ENCODE assay signal across 30 mouse cellular contexts in the genomic region with DNA sequence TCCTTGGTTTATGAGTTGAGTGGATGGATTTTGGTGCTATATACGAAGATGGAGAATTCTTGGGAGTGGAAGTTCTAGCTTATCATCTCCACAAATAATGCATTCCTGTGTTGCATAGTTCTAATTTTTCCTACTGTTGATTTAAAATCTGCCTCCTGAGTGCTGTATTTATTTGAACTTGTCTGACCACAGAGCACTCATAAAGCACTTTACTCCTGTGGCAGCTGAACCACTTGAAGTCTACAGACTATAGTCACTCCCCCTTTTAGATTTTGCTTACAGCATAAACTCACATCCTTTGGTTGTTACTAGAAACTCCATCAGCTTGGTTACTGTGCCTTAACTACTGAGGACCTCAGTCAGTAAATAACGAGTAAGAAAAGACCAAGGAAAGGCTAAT. TPM values are rescaled to one million over a fixed set of nuclear protein-coding genes. Genes with fewer than 3 reads are reported as not detected.
DNase-seq lines count a peak whose midpoint lies in the region; ATAC-seq lines count a peak whose summit lies in the region.
"Had no signal": no experiment of that assay in that cellular context is flagged by ENCODE, and none has a peak within 500 bp of the region (broad histone marks: within the 10 kb centered on the region; RNA-seq: fewer than 3 reads in every experiment).

No protein-coding gene starts in this region.

- H3K4me3 ChIP-seq in liver, embryonic 11.5 days (ENCODE audit: low read depth, low read length): no peak overlapping the region
- H3K4me3 ChIP-seq in lung, embryonic 16.5 days (ENCODE audit: low read length): no peak overlapping the region
- H3K4me3 ChIP-seq in liver, embryonic 13.5 days (replicated peaks): peak overlapping the region; percentile 48
- no peak overlapping the region for H3K4me3 ChIP-seq in liver, embryonic 15.5 days (replicated peaks)
- H3K4me3 ChIP-seq: embryonic facial prominence, embryonic 10.5 days; embryonic facial prominence, embryonic 13.5 days; forebrain, embryonic 12.5 days; forebrain, embryonic 15.5 days; heart, embryonic 12.5 days; heart, embryonic 15.5 days; hindbrain, embryonic 10.5 days; hindbrain, embryonic 13.5 days had no signal

- DNase-seq in liver, embryonic 11.5 days (ENCODE audit: low spot score): no peak
- DNase-seq in liver: no peak
- no peak for DNase-seq in lung, postnatal 4 days
- DNase-seq in liver, embryonic 13.5 days: no peak
- no peak for DNase-seq in urinary bladder, postnatal 36 days (ENCODE audit: low spot score in 2 of 2)
- DNase-seq: adrenal gland, postnatal 10 days; adrenal gland, postnatal 36 days; B cell, adult 2 months; cerebellum, adult 2 months; cerebellum, adult 9-11 months; cerebellum, postnatal 36 days; embryo, embryonic 11 days; gastrocnemius, postnatal 25 days; heart, adult 18-20 months; heart, postnatal 10 days; heart, postnatal 36 days had no signal

- WGBS in liver, embryonic 11.5 days: 82% methylated on average over 2 of the region's 2 CpGs
- WGBS in lung, embryonic 16.5 days: 60% methylated on average over 2 of the region's 2 CpGs
- WGBS in liver, embryonic 13.5 days (ENCODE audit: insufficient replicate concordance): 74% methylated on average over 2 of the region's 2 CpGs
- WGBS in liver, embryonic 15.5 days (ENCODE audit: insufficient replicate concordance): 81% methylated on average over 2 of the region's 2 CpGs

- ATAC-seq in liver, embryonic 11.5 days (replicated peaks; ENCODE audit: low FRiP score): no peak
- ATAC-seq in lung, embryonic 16.5 days (ENCODE audit: low read depth): peak; percentile 83
- ATAC-seq in liver, embryonic 13.5 days (ENCODE audit: low read depth): no peak
- ATAC-seq in liver, embryonic 15.5 days (ENCODE audit: insufficient read depth): no peak
- ATAC-seq: forebrain, embryonic 15.5 days; Patski had no signal

- no peaks in the 10 kb centered on the region for H3K27me3 ChIP-seq in liver, embryonic 11.5 days (replicated peaks; ENCODE audit: control insufficient read depth, insufficient read depth, low read length)
- peaks cover 2% of the 10 kb centered on the region; the same call in 1 of the 2 replicates for H3K27me3 ChIP-seq in lung, embryonic 16.5 days (ENCODE audit: control insufficient read depth, insufficient read depth, low read depth, low read length)
- H3K27me3 ChIP-seq in liver, embryonic 13.5 days: no peaks in the 10 kb centered on the region
- no peaks in the 10 kb centered on the region for H3K27me3 ChIP-seq in liver, embryonic 15.5 days
- H3K27me3 ChIP-seq: CH12.LX; embryonic facial prominence, embryonic 13.5 days; forebrain, embryonic 15.5 days; hindbrain, embryonic 13.5 days had no signal

- no peak overlapping the region for H3K27ac ChIP-seq in liver, embryonic 11.5 days (ENCODE audit: low read depth, low read length)
- H3K27ac ChIP-seq in lung, embryonic 16.5 days (ENCODE audit: low read length): no peak overlapping the region
- 0 out of 2 replicates have a peak overlapping the region, but pooled peaks have one; percentile 4 for H3K27ac ChIP-seq in liver, embryonic 13.5 days
- no peak overlapping the region for H3K27ac ChIP-seq in liver, embryonic 15.5 days (replicated peaks)
- H3K27ac ChIP-seq: embryonic facial prominence, embryonic 10.5 days; embryonic facial prominence, embryonic 13.5 days; forebrain, embryonic 12.5 days; forebrain, embryonic 15.5 days; heart, embryonic 15.5 days; hindbrain, embryonic 10.5 days; hindbrain, embryonic 13.5 days had no signal

- H3K9me3 ChIP-seq in liver, embryonic 11.5 days (ENCODE audit: control insufficient read depth, low read length): no peaks in the 10 kb centered on the region
- H3K9me3 ChIP-seq in lung, embryonic 16.5 days (ENCODE audit: control insufficient read depth, low read length): no peaks in the 10 kb centered on the region
- no peaks in the 10 kb centered on the region for H3K9me3 ChIP-seq in liver, embryonic 13.5 days (replicated peaks)
- H3K9me3 ChIP-seq in liver, embryonic 15.5 days (replicated peaks): no peaks in the 10 kb centered on the region
- H3K9me3 ChIP-seq: embryonic facial prominence, embryonic 10.5 days; embryonic facial prominence, embryonic 13.5 days; forebrain, embryonic 12.5 days; forebrain, embryonic 15.5 days; G1E; heart, embryonic 12.5 days; heart, embryonic 15.5 days; hindbrain, embryonic 10.5 days; hindbrain, embryonic 13.5 days had no signal

- no peak overlapping the region for H3K9ac ChIP-seq in liver, embryonic 11.5 days (ENCODE audit: low read depth, low read length)
- H3K9ac ChIP-seq in lung, embryonic 16.5 days (ENCODE audit: low read length): no peak overlapping the region
- H3K9ac ChIP-seq in liver, embryonic 13.5 days: no peak overlapping the region
- H3K9ac ChIP-seq in liver, embryonic 15.5 days: no peak overlapping the region
- H3K9ac ChIP-seq: embryonic facial prominence, embryonic 13.5 days; forebrain, embryonic 12.5 days; forebrain, embryonic 15.5 days; heart, embryonic 12.5 days; heart, embryonic 15.5 days; hindbrain, embryonic 13.5 days had no signal

- peak overlapping the region; percentile 50 for H3K4me2 ChIP-seq in liver, embryonic 11.5 days
- no peak overlapping the region for H3K4me2 ChIP-seq in lung, embryonic 16.5 days (ENCODE audit: low read depth, low read length)
- peak overlapping the region; percentile 68 for H3K4me2 ChIP-seq in liver, embryonic 13.5 days
- H3K4me2 ChIP-seq in liver, embryonic 15.5 days: peak overlapping the region; percentile 5; the same call in 1 of the 2 replicates
- H3K4me2 ChIP-seq: embryonic facial prominence, embryonic 13.5 days; forebrain, embryonic 12.5 days; forebrain, embryonic 15.5 days; heart, embryonic 12.5 days; heart, embryonic 15.5 days; hindbrain, embryonic 13.5 days had no signal

- H3K36me3 ChIP-seq in liver, embryonic 11.5 days (ENCODE audit: control insufficient read depth, insufficient read depth, low read length): no peaks in the 10 kb centered on the region
- no peaks in the 10 kb centered on the region for H3K36me3 ChIP-seq in lung, embryonic 16.5 days (ENCODE audit: control insufficient read depth, insufficient read depth, low read length)
- peaks cover 5% of the 10 kb centered on the region; the same call in 1 of the 2 replicates for H3K36me3 ChIP-seq in liver, embryonic 13.5 days
- H3K36me3 ChIP-seq in liver, embryonic 15.5 days (replicated peaks): no peaks in the 10 kb centered on the region
- H3K36me3 ChIP-seq: embryonic facial prominence, embryonic 10.5 days; embryonic facial prominence, embryonic 13.5 days; forebrain, embryonic 12.5 days; forebrain, embryonic 15.5 days; G1E; heart, embryonic 12.5 days; heart, embryonic 15.5 days; hindbrain, embryonic 10.5 days; hindbrain, embryonic 13.5 days had no signal

- peaks cover 9% of the 10 kb centered on the region for H3K4me1 ChIP-seq in liver, embryonic 11.5 days (replicated peaks; ENCODE audit: control insufficient read depth, insufficient read depth, low read length)
- peaks cover 3% of the 10 kb centered on the region for H3K4me1 ChIP-seq in lung, embryonic 16.5 days (replicated peaks; ENCODE audit: control insufficient read depth, insufficient read depth, low read length)
- H3K4me1 ChIP-seq in liver, embryonic 13.5 days (replicated peaks): peaks cover 45% of the 10 kb centered on the region
- peaks cover 30% of the 10 kb centered on the region for H3K4me1 ChIP-seq in liver, embryonic 15.5 days (replicated peaks)
- H3K4me1 ChIP-seq: forebrain, embryonic 15.5 days had no signal

RNA-seq across cellular contexts. Expression of a gene that starts 18.6 kb away (rescaled TPM):
- 3.6 and 5.3 TPM in 2 replicates for polyA plus RNA-seq in liver, embryonic 11.5 days (2014; fragmentation: Nextera tagmentation; extraction: Ambion mirVana)
- 0.28 TPM in 1 of 2 replicates, not detected in the other for polyA plus RNA-seq in lung, embryonic 16.5 days (2015; fragmentation: Nextera tagmentation; extraction: Ambion mirVana)
- polyA plus RNA-seq in liver, embryonic 13.5 days (2015; fragmentation: Nextera tagmentation; extraction: Ambion mirVana): 1.3 and 1.7 TPM in 2 replicates
- polyA plus RNA-seq in liver, embryonic 15.5 days (2015; fragmentation: Nextera tagmentation; extraction: Ambion mirVana): 0.59 and 0.85 TPM in 2 replicates
- polyA plus RNA-seq: erythroblast, embryonic 14.5 days; heart, embryonic 15.5 days; Patski had no signal
